Mouse (Mus musculus) ZHBTc4 (cell line): Measurements from ENCODE around the gene Lekr1.

ENCODE experiments used
- DNase-seq: peaks from one replicate; pipeline ENCODE4 v3.0.0-alpha.2; 2011; ENCODE audit warnings: low read depth, low spot score

Gene Lekr1

GRCm38 (mm10) chr3:65656451-65656850, 9.6 kb upstream of the Lekr1 start:
- DNase-seq = no peak

GRCm38 (mm10) chr3:65656902-65657660, 8.9 kb upstream of the Lekr1 start:
- peak; percentile 73 for DNase-seq

GRCm38 (mm10) chr3:65658081-65658612, 7.9 kb upstream of the Lekr1 start:
- DNase-seq = peak; percentile 69

- DNase-seq = peak; percentile 99
Observed at GRCm38 (mm10) chr3:65658721-65659619, 7.1 kb upstream of the Lekr1 start.

- DNase-seq = no peak
Observed at GRCm38 (mm10) chr3:65659620-65659932, 6.5 kb upstream of the Lekr1 start.

- DNase-seq = no peak
Observed at GRCm38 (mm10) chr3:65660336-65660735, 5.7 kb upstream of the Lekr1 start.

- no peak for DNase-seq
Observed at GRCm38 (mm10) chr3:65661731-65662130, 4.3 kb upstream of the Lekr1 start.

- no peak for DNase-seq
Observed at GRCm38 (mm10) chr3:65663176-65663575, 2.9 kb upstream of the Lekr1 start.

GRCm38 (mm10) chr3:65670216-65670615, 4.2 kb downstream of the Lekr1 start:
- peak; percentile 33 for DNase-seq

GRCm38 (mm10) chr3:65673725-65674124, 7.7 kb downstream of the Lekr1 start:
- DNase-seq = no peak

- DNase-seq = no peak
Observed at GRCm38 (mm10) chr3:65680612-65681011, 14.6 kb downstream of the Lekr1 start.

- DNase-seq = no peak
Observed at GRCm38 (mm10) chr3:65689705-65690104, 23.7 kb downstream of the Lekr1 start.

GRCm38 (mm10) chr3:65690850-65691249, 24.8 kb downstream of the Lekr1 start:
- DNase-seq = no peak

GRCm38 (mm10) chr3:65699704-65700103, 33.7 kb downstream of the Lekr1 start:
- no peak for DNase-seq

- no peak for DNase-seq
Observed at GRCm38 (mm10) chr3:65714372-65714771, 48.3 kb downstream of the Lekr1 start.

- no peak for DNase-seq
Observed at GRCm38 (mm10) chr3:65717406-65717805, 51.4 kb downstream of the Lekr1 start.

GRCm38 (mm10) chr3:65722897-65723296, 56.9 kb downstream of the Lekr1 start:
- DNase-seq = no peak

- no peak for DNase-seq
Observed at GRCm38 (mm10) chr3:65723664-65724063, 57.6 kb downstream of the Lekr1 start.

GRCm38 (mm10) chr3:65737816-65738215, 71.8 kb downstream of the Lekr1 start:
- DNase-seq = no peak

GRCm38 (mm10) chr3:65744936-65745335, 78.9 kb downstream of the Lekr1 start:
- no peak for DNase-seq

- DNase-seq = no peak
Observed at GRCm38 (mm10) chr3:65764511-65765508, 98.8 kb downstream of the Lekr1 start.
